Mouse (Mus musculus) myocyte (in vitro differentiated cells): ENCODE measurements at regions not wholly inside any gene's neighbourhood (a gene's known extent, or its start where the extent isn't known, plus 50 kb on each side); places are given as distances from the start of the nearest gene placed in this dataset.

Experiments used
- CEBPB ChIP-seq: IDR thresholded peaks from 2 replicates; pipeline ENCODE4 v1.6.1; 2011; ENCODE audit warnings: mild to moderate bottlenecking, moderate library complexity; ENCODE audit not compliant: poor library complexity, insufficient read depth, severe bottlenecking
- E2F4 ChIP-seq: IDR thresholded peaks from one replicate; pipeline ENCODE4 v1.6.1; 2011; ENCODE audit warnings: mild to moderate bottlenecking, control low read depth, moderate library complexity; ENCODE audit not compliant: insufficient read depth
- MAX ChIP-seq: IDR thresholded peaks from one replicate; pipeline ENCODE4 v1.6.1; 2011; ENCODE audit warnings: low read depth, mild to moderate bottlenecking, control low read depth
- MYOD1 ChIP-seq, 3 experiments: IDR thresholded peaks; one replicate each; pipeline ENCODE4 v1.6.1; 2011; ENCODE audit warnings: control low read depth in 2 of 3, low read depth in 2 of 3, mild to moderate bottlenecking in 2 of 3, moderate library complexity in 1 of 3; ENCODE audit not compliant: insufficient read length in 2 of 3, control insufficient read depth in 1 of 3
- MYOG ChIP-seq, 3 experiments: IDR thresholded peaks; one replicate each; pipeline ENCODE4 v1.6.1; 2011; ENCODE audit warnings: control low read depth in 2 of 3, low read depth in 2 of 3, mild to moderate bottlenecking in 2 of 3; ENCODE audit not compliant: insufficient read length in 2 of 3, control insufficient read depth in 1 of 3, insufficient read depth in 1 of 3
- POLR2A ChIP-seq: IDR thresholded peaks from one replicate; pipeline ENCODE4 v1.6.1; 2011; ENCODE audit warnings: low read depth, mild to moderate bottlenecking, control low read depth, moderate library complexity; ENCODE audit not compliant: insufficient read length
- POLR2AphosphoS2 ChIP-seq: IDR thresholded peaks from one replicate; pipeline ENCODE4 v1.6.1; 2011; ENCODE audit warnings: low read depth, control low read depth; ENCODE audit not compliant: insufficient read length
- SRF ChIP-seq: IDR thresholded peaks from one replicate; pipeline ENCODE4 v1.6.1; 2011; ENCODE audit warnings: low read depth; ENCODE audit not compliant: control insufficient read depth, insufficient read length
- TCF12 ChIP-seq: IDR thresholded peaks from one replicate; pipeline ENCODE4 v1.6.1; 2011; ENCODE audit warnings: mild to moderate bottlenecking, control low read depth; ENCODE audit not compliant: poor library complexity, insufficient read depth, severe bottlenecking
- TCF3 ChIP-seq: IDR thresholded peaks from one replicate; pipeline ENCODE4 v1.6.1; 2011; ENCODE audit warnings: low read depth, control low read depth; ENCODE audit not compliant: insufficient read length
- USF1 ChIP-seq: IDR thresholded peaks from one replicate; pipeline ENCODE4 v1.6.1; 2011; ENCODE audit warnings: low read depth, mild to moderate bottlenecking, control low read depth, moderate library complexity

GRCm38 (mm10) chr15:64500783-64501182 lies 316.7 kb upstream of the Gm21798 start:
- TF ChIP-seq POLR2A (no peak), E2F4 (no peak), POLR2AphosphoS2 (no peak), USF1 (no peak), MAX (no peak), MYOD1 (IDR thresholded peaks at IDR 0.05; ENCODE audit: control insufficient read depth in 1 of 3, insufficient read length in 2 of 3, low read depth in 2 of 3) (no peak), MYOG (IDR thresholded peaks at IDR 0.05; ENCODE audit: control insufficient read depth in 1 of 3, insufficient read depth in 1 of 3, insufficient read length in 2 of 3, low read depth in 2 of 3) (no peak), CEBPB (peak; percentile 65), TCF12 (no peak), TCF3 (no peak), SRF (no peak)
